Mouse (Mus musculus) Muller cell, postnatal 12 days (primary cell): Measurements from ENCODE around the gene Sft2d1.

Source experiments
- DNase-seq: peaks from one replicate; pipeline ENCODE4 v3.0.0-alpha.2; 2015; ENCODE audit errors: inconsistent ontology term

The Sft2d1 gene

GRCm38 (mm10) chr17:8361281-8362103 is 50.6 kb downstream of the Sft2d1 start:
- no peak for DNase-seq

- DNase-seq = peak; percentile 54
These were observed 56.9 kb downstream of the Sft2d1 start for GRCm38 (mm10) chr17:8367514-8368480.

GRCm38 (mm10) chr17:8368570-8368969 is 57.7 kb downstream of the Sft2d1 start:
- no peak for DNase-seq

GRCm38 (mm10) chr17:8369171-8369570 is 58.3 kb downstream of the Sft2d1 start:
- DNase-seq = no peak

GRCm38 (mm10) chr17:8370634-8371229 is 59.8 kb downstream of the Sft2d1 start:
- no peak for DNase-seq

- DNase-seq = peak; percentile 78
These were observed 60.9 kb downstream of the Sft2d1 start for GRCm38 (mm10) chr17:8371834-8372233.

GRCm38 (mm10) chr17:8372286-8373046 is 61.6 kb downstream of the Sft2d1 start:
- peak; percentile 86 for DNase-seq
